Mouse (Mus musculus) bone marrow macrophage, adult 2 months (primary cell): Measurements from ENCODE around the gene Tspan5.

Experiments used
- CTCF ChIP-seq: IDR thresholded peaks from 2 replicates; pipeline ENCODE4 v1.5.1; 2012; ENCODE audit warnings: low read depth, mild to moderate bottlenecking, low read length, moderate library complexity
- POLR2A ChIP-seq: IDR thresholded peaks from 2 replicates; pipeline ENCODE4 v1.6.1; 2012; ENCODE audit warnings: mild to moderate bottlenecking, low read depth, low read length, borderline replicate concordance

DNA sequence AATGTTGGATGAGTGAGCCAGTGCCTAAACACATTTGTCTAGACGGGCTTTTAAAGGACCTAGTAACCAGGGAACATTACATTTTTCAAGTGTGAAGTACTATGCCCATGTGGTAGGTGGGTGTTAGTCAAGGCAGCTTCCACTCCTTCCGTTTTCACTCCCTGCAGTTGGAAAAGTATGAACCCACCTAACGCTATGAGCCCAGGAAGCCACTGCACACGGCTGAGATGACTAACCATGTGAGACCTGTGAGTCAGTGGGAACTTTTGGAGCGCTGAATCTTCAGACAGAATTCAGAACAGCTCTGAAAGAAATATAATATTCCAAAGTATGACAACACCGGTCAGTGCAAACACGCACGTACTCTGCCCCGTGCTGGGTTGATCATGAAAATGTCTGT is 207.1 kb downstream of the Tspan5 start:
- no peak for TF ChIP-seq CTCF
- no peak for TF ChIP-seq POLR2A
